Mouse (Mus musculus): ENCODE results near the gene Defb25. TPM values are rescaled to one million over a fixed set of nuclear protein-coding genes. Genes with fewer than 3 reads are reported as not detected.

Defb25 gene
- total RNA-seq, 2 experiments from 2014 or later: not detected

- DNase-seq: peak in 1 of 2 experiments; percentile 29
- intact Hi-C loops (cut with DNase I): no loop called here
Observed at GRCm38 (mm10) chr2:152586926-152587560, 35.8 kb downstream of the Defb25 start.

GRCm38 (mm10) chr2:152580612-152581011 is 42.2 kb downstream of the Defb25 start:
- DNase-seq: no peak
- intact Hi-C loops (cut with DNase I): no loop called here

GRCm38 (mm10) chr2:152580107-152580506 is 42.7 kb downstream of the Defb25 start, which contains the start of gene Defb19:
Gene Defb19 (minus strand): TSS chr2:152580312.
- intact Hi-C loops (cut with DNase I): no loop called here
- no peak for DNase-seq

GRCm38 (mm10) chr2:152573484-152573883 is 49.4 kb downstream of the Defb25 start:
- peak in 1 of 2 experiments; percentile 9 for DNase-seq
- intact Hi-C loops (cut with DNase I): no loop called here

Other genes starting within 250 kb of the Defb25 start
- not detected for gene Nrsn2, start 246.4 kb downstream of the Defb25 start, total RNA-seq (2021)
- 10 to 100 TPM; 14.4 to 15.5 TPM for gene Sox12, start 225.0 kb downstream of the Defb25 start, total RNA-seq (2021)
- gene Zcchc3, start 208.0 kb downstream of the Defb25 start, total RNA-seq (2021): 10 to 100 TPM; 12.0 TPM
- gene 6820408C15Rik, start 207.5 kb downstream of the Defb25 start, total RNA-seq (2021): 1 to 10 TPM; 2.6 to 2.7 TPM
- not detected for gene Defb23, start 158.4 kb downstream of the Defb25 start, total RNA-seq (2021)
- gene Defb20, start 146.0 kb downstream of the Defb25 start, total RNA-seq (2021): not detected
- gene Defb22, start 132.9 kb downstream of the Defb25 start, total RNA-seq (2021): not detected
- gene Defb26, start 111.4 kb downstream of the Defb25 start, total RNA-seq (2021): not detected
- not detected for gene Defb28, start 104.8 kb downstream of the Defb25 start, total RNA-seq (2021)
- not detected for gene Defb29, start 83.0 kb downstream of the Defb25 start, total RNA-seq (2021)
- gene Gm17416, start 53.7 kb downstream of the Defb25 start, total RNA-seq (2021): not detected
- not detected for gene Defb21, start 50.3 kb downstream of the Defb25 start, total RNA-seq (2021)
- not detected for gene Defb19, start 42.7 kb downstream of the Defb25 start, total RNA-seq (2021)
- gene Defb45, start 23.7 kb downstream of the Defb25 start, total RNA-seq (2021): not detected
- gene Defb36, start 18.7 kb downstream of the Defb25 start, total RNA-seq (2021): not detected
- gene Rem1, start 3.9 kb upstream of the Defb25 start, total RNA-seq (2021): 10 to 100 TPM in 1 of 2 experiments, 1 to 10 TPM in 1; 9.1 to 11.9 TPM
- gene H13, start 46.4 kb upstream of the Defb25 start, total RNA-seq (2021): 10 to 100 TPM; 38.7 to 42.4 TPM
- gene Mcts2, start 64.0 kb upstream of the Defb25 start, total RNA-seq (2021): 10 to 100 TPM; 17.4 to 18.7 TPM
- 10 to 100 TPM; 82.1 to 85.3 TPM for gene Id1, start 113.2 kb upstream of the Defb25 start, total RNA-seq (2021)
- 10 to 100 TPM; 17.8 to 19.1 TPM for gene Cox4i2, start 131.1 kb upstream of the Defb25 start, total RNA-seq (2021)
- gene Bcl2l1, start 208.7 kb upstream of the Defb25 start, total RNA-seq (2021): 10 to 100 TPM; 79.8 to 92.2 TPM
- 1 to 10 TPM; 4.4 to 8.5 TPM for gene Tpx2, start 224.9 kb upstream of the Defb25 start, total RNA-seq (2021)